Comparison of ENCODE assay signal across 8 mouse cellular contexts in genomic region chr16:11176208-11176883, GRCm38 (mm10). TPM values are rescaled to one million over a fixed set of nuclear protein-coding genes. Genes with fewer than 3 reads are reported as not detected.
DNase-seq lines count a peak whose midpoint lies in the region; ATAC-seq and TF ChIP-seq lines count a peak whose summit lies in the region.

TSS of gene Zc3h7a (minus strand) at chr16:11176393.

- DNase-seq in 3T3-L1 (ENCODE audit: low read depth, low spot score), result peak; percentile 90
- DNase-seq in adrenal gland, postnatal 4 days (ENCODE audit: low spot score in 2 of 2), result peak; percentile 77 to 87
- DNase-seq in embryonic facial prominence, embryonic 14.5 days (ENCODE audit: low spot score), result peak; percentile 93
- peak; percentile 90 for DNase-seq in heart, adult 8-10 months (ENCODE audit: low spot score)
- DNase-seq in kidney, adult 9 months, result peak; percentile 91
- DNase-seq in limb, embryonic 14.5 days (ENCODE audit: low spot score), result peak; percentile 87
- DNase-seq in midbrain, postnatal 0 days (ENCODE audit: low spot score), result peak; percentile 90
- DNase-seq in spleen, postnatal 14 days (ENCODE audit: low spot score in 2 of 2), result peak; percentile 81 to 88

- H3K27me3 ChIP-seq in embryonic facial prominence, embryonic 14.5 days (replicated peaks; ENCODE audit: control insufficient read depth, insufficient read depth, low read length), result no peaks in the 10 kb centered on the region
- no peaks in the 10 kb centered on the region for H3K27me3 ChIP-seq in limb, embryonic 14.5 days (ENCODE audit: control insufficient read depth, insufficient read depth, low read length)
- H3K27me3 ChIP-seq in midbrain, postnatal 0 days (ENCODE audit: insufficient read depth, low read length), result no peaks in the 10 kb centered on the region

- H3K4me2 ChIP-seq in embryonic facial prominence, embryonic 14.5 days (ENCODE audit: low read depth, low read length), result peak within 1 kb of the TSS; percentile 85
- H3K4me2 ChIP-seq in limb, embryonic 14.5 days (replicated peaks; ENCODE audit: low read depth, low read length, severe bottlenecking), result peak within 1 kb of the TSS; percentile 88
- peak within 1 kb of the TSS; percentile 84 for H3K4me2 ChIP-seq in midbrain, postnatal 0 days (ENCODE audit: low read depth, low read length, poor library complexity, severe bottlenecking)

- peak; percentile 42; the same call in 1 of the 2 replicates for TF ChIP-seq POLR2A in limb, embryonic 14.5 days (IDR thresholded peaks at IDR 0.05; ENCODE audit: borderline replicate concordance, extremely low read depth, insufficient read depth, insufficient read length)

- H3K4me3 ChIP-seq in embryonic facial prominence, embryonic 14.5 days (ENCODE audit: low read depth, low read length), result peak within 1 kb of the TSS; percentile 97
- peak within 1 kb of the TSS; percentile 94 for H3K4me3 ChIP-seq in limb, embryonic 14.5 days (replicated peaks; ENCODE audit: low read length)
- peak within 1 kb of the TSS; percentile 87 for H3K4me3 ChIP-seq in midbrain, postnatal 0 days (ENCODE audit: low read depth, low read length)

- H3K27ac ChIP-seq in embryonic facial prominence, embryonic 14.5 days (replicated peaks; ENCODE audit: low read depth, low read length), result peak within 1 kb of the TSS; percentile 91
- peak within 1 kb of the TSS; percentile 81 for H3K27ac ChIP-seq in limb, embryonic 14.5 days (replicated peaks; ENCODE audit: low read depth, low read length)
- H3K27ac ChIP-seq in midbrain, postnatal 0 days (ENCODE audit: low read depth, low read length), result peak within 1 kb of the TSS; percentile 77

- peak within 1 kb of the TSS; percentile 90 for H3K9ac ChIP-seq in embryonic facial prominence, embryonic 14.5 days (ENCODE audit: low read depth, low read length)
- peak within 1 kb of the TSS; percentile 77 for H3K9ac ChIP-seq in limb, embryonic 14.5 days (ENCODE audit: low read depth, low read length, severe bottlenecking)
- H3K9ac ChIP-seq in midbrain, postnatal 0 days (replicated peaks; ENCODE audit: low read length, poor library complexity, severe bottlenecking), result peak within 1 kb of the TSS; percentile 88

- peak; percentile 95 for ATAC-seq in embryonic facial prominence, embryonic 14.5 days (ENCODE audit: low read depth)
- peak; percentile 91 for ATAC-seq in limb, embryonic 14.5 days (ENCODE audit: low FRiP score, low read depth)
- peak; percentile 91 for ATAC-seq in midbrain, postnatal 0 days (ENCODE audit: low FRiP score)

- peak; percentile 75 for TF ChIP-seq CTCF in midbrain, postnatal 0 days (IDR thresholded peaks at IDR 0.05)

- WGBS in embryonic facial prominence, embryonic 14.5 days, result 1% methylated on average over 16 of the region's 57 CpGs
- WGBS in limb, embryonic 14.5 days, result under 1% methylated on average over 56 of the region's 57 CpGs
- under 1% methylated on average over 46 of the region's 57 CpGs for WGBS in midbrain, postnatal 0 days

- H3K4me1 ChIP-seq in embryonic facial prominence, embryonic 14.5 days (ENCODE audit: control insufficient read depth, insufficient read depth, low read length), result peaks cover 8% of the 10 kb centered on the region
- H3K4me1 ChIP-seq in limb, embryonic 14.5 days (ENCODE audit: control insufficient read depth, insufficient read depth, low read length), result peaks cover 6% of the 10 kb centered on the region; the same call in 1 of the 2 replicates
- no peaks in the 10 kb centered on the region; the same call in 1 of the 2 replicates for H3K4me1 ChIP-seq in midbrain, postnatal 0 days (ENCODE audit: insufficient read depth, low read length)

- no peaks in the 10 kb centered on the region for H3K9me3 ChIP-seq in embryonic facial prominence, embryonic 14.5 days (ENCODE audit: control insufficient read depth, low read length)
- H3K9me3 ChIP-seq in limb, embryonic 14.5 days (ENCODE audit: control insufficient read depth, low read length), result no peaks in the 10 kb centered on the region
- no peaks in the 10 kb centered on the region for H3K9me3 ChIP-seq in midbrain, postnatal 0 days (ENCODE audit: low read length)

- no peaks in the 10 kb centered on the region for H3K36me3 ChIP-seq in embryonic facial prominence, embryonic 14.5 days (ENCODE audit: control insufficient read depth, insufficient read depth, low read length)
- no peaks in the 10 kb centered on the region for H3K36me3 ChIP-seq in limb, embryonic 14.5 days (ENCODE audit: control insufficient read depth, insufficient read depth, low read length)
- H3K36me3 ChIP-seq in midbrain, postnatal 0 days (ENCODE audit: insufficient read depth, low read length), result no peaks in the 10 kb centered on the region

RNA-seq across cellular contexts. Expression of gene Zc3h7a, which starts in this region (rescaled TPM):
- 100 to 1,000 TPM in 1 of 2 experiments, 10 to 100 TPM in 1; 94.4 to 117 TPM for total RNA-seq in adrenal gland, postnatal 4 days (2021)
- polyA plus RNA-seq in embryonic facial prominence, embryonic 14.5 days (2014; fragmentation: Nextera tagmentation; extraction: Ambion mirVana), result 99.2 and 102 TPM in 2 replicates
- 10 to 100 TPM; 17.9 to 24.5 (median 23.6) TPM for total RNA-seq in heart, adult 8-10 months (2022)
- 191 and 218 TPM in 2 replicates for polyA plus RNA-seq in limb, embryonic 14.5 days (2012; rRNA removed)
- polyA plus RNA-seq in limb, embryonic 14.5 days (2014; fragmentation: Nextera tagmentation; extraction: Ambion mirVana), result 94.9 and 105 TPM in 2 replicates
- 33.3 and 63.4 TPM in 2 replicates for total RNA-seq in midbrain, postnatal 0 days (2014; rRNA removed)
- polyA plus RNA-seq in midbrain, postnatal 0 days (2015; fragmentation: Nextera tagmentation; extraction: Ambion mirVana), result 35.6 and 40.9 TPM in 2 replicates

Comparison
In these comparisons a context has a peak if more than half of its experiments do, and no peak if none do; other contexts are left out.
1. Peak in every context shown above with its lines: DNase-seq, ATAC-seq, H3K4me3 ChIP-seq and H3K27ac ChIP-seq.